Mouse (Mus musculus) liver, embryonic 15.5 days (tissue): ENCODE results near the gene Malrd1. TPM values are rescaled to one million over a fixed set of nuclear protein-coding genes. Genes with fewer than 3 reads are reported as not detected.

Experiments used
- ATAC-seq: fragments of 200-750 bp; cut with Nextera tagmentation; 2 replicates; pipeline ENCODE4 v1.8.0; 2017; ENCODE audit warnings: moderate number of reproducible peaks, mild to moderate bottlenecking, moderate library complexity; ENCODE audit not compliant: insufficient read depth
- H3K27ac ChIP-seq: fragments of 300-500 bp; sonication (generic); replicated peaks from 2 replicates; pipeline ENCODE4 v1.5.1; 2015; ENCODE audit warnings: mild to moderate bottlenecking, inconsistent platforms
- H3K27me3 ChIP-seq: fragments of 300-500 bp; sonication (generic); 2 replicates; pipeline ENCODE4 v1.6.1; 2015; ENCODE audit warnings: mild to moderate bottlenecking, inconsistent platforms
- H3K36me3 ChIP-seq: fragments of 300-500 bp; sonication (generic); replicated peaks from 2 replicates; pipeline ENCODE4 v1.6.1; 2015; ENCODE audit warnings: moderate library complexity, mild to moderate bottlenecking, inconsistent platforms
- H3K4me1 ChIP-seq: fragments of 300-500 bp; sonication (generic); replicated peaks from 2 replicates; pipeline ENCODE4 v1.6.1; 2015; ENCODE audit warnings: inconsistent platforms
- H3K4me2 ChIP-seq: fragments of 300-500 bp; sonication (generic); 2 replicates; pipeline ENCODE4 v1.6.1; 2015; ENCODE audit warnings: moderate library complexity, mild to moderate bottlenecking, inconsistent platforms
- H3K4me3 ChIP-seq: fragments of 300-500 bp; sonication (generic); replicated peaks from 2 replicates; pipeline ENCODE4 v1.5.1; 2015; ENCODE audit warnings: mild to moderate bottlenecking, inconsistent platforms
- H3K9ac ChIP-seq: fragments of 300-500 bp; sonication (generic); 2 replicates; pipeline ENCODE4 v1.6.1; 2015; ENCODE audit warnings: moderate library complexity, mild to moderate bottlenecking, inconsistent platforms
- H3K9me3 ChIP-seq: fragments of 300-500 bp; sonication (generic); replicated peaks from 2 replicates; pipeline ENCODE4 v1.6.1; 2016; ENCODE audit warnings: inconsistent platforms
- WGBS: fragments of 180-500 bp; shearing (Covaris S2); methylation state at CpG from one replicate; pipeline ENCODE4 v1.1.7; 2015; ENCODE audit warnings: mixed read lengths; ENCODE audit not compliant: insufficient replicate concordance; 5-methylcytosine and 5-hydroxymethylcytosine counted together
- polyA plus RNA-seq: library from polyadenylated mRNA; unstranded; fragments of >200 nt; fragmentation: Nextera tagmentation; extraction: Ambion mirVana; gene quantifications from 2 replicates; pipeline ENCODE4 v1.2.1, GENCODE M21; 2015

The Malrd1 gene
- polyA plus RNA-seq, 1 experiment from 2014 or later, result not detected

- no peak for ATAC-seq
- WGBS, result 50% methylated on average over 2 of the region's 2 CpGs
Observed at GRCm38 (mm10) chr2:16210016-16210415, 683.7 kb downstream of the Malrd1 start.

GRCm38 (mm10) chr2:16212752-16213151, 686.5 kb downstream of the Malrd1 start:
- Histone ChIP-seq H3K4me1 (no peaks in the 10 kb centered on the region), H3K27ac (no peak overlapping the region), H3K4me3 (no peak overlapping the region), H3K9me3 (no peaks in the 10 kb centered on the region), H3K36me3 (no peaks in the 10 kb centered on the region), H3K27me3 (no peaks in the 10 kb centered on the region), H3K4me2 (no peak overlapping the region), H3K9ac (no peak overlapping the region)
- ATAC-seq, result no peak

More at GRCm38 (mm10) chr2:16210016-16210415, 683.7 kb downstream of the Malrd1 start:
- H3K4me3 ChIP-seq, result no peak overlapping the region
- H3K27me3 ChIP-seq, result no peaks in the 10 kb centered on the region
- no peaks in the 10 kb centered on the region for H3K9me3 ChIP-seq
- H3K4me2 ChIP-seq, result no peak overlapping the region
- no peaks in the 10 kb centered on the region for H3K4me1 ChIP-seq
- H3K9ac ChIP-seq, result no peak overlapping the region
- no peak overlapping the region for H3K27ac ChIP-seq
- no peaks in the 10 kb centered on the region for H3K36me3 ChIP-seq

GRCm38 (mm10) chr2:16214111-16214510, 687.8 kb downstream of the Malrd1 start:
- H3K9ac ChIP-seq, result no peak overlapping the region
- ATAC-seq, result no peak
- H3K4me1 ChIP-seq, result no peaks in the 10 kb centered on the region
- H3K4me2 ChIP-seq, result no peak overlapping the region
- no peak overlapping the region for H3K27ac ChIP-seq
- H3K9me3 ChIP-seq, result no peaks in the 10 kb centered on the region
- no peak overlapping the region for H3K4me3 ChIP-seq
- no peaks in the 10 kb centered on the region for H3K27me3 ChIP-seq
- no peaks in the 10 kb centered on the region for H3K36me3 ChIP-seq
- 62% methylated on average over 3 of the region's 3 CpGs for WGBS

- no peak overlapping the region for H3K4me3 ChIP-seq
- H3K9ac ChIP-seq, result no peak overlapping the region
- no peak overlapping the region for H3K27ac ChIP-seq
- 57% methylated on average over 1 of the region's 1 CpGs for WGBS
- H3K4me1 ChIP-seq, result no peaks in the 10 kb centered on the region
- no peaks in the 10 kb centered on the region for H3K27me3 ChIP-seq
- no peak for ATAC-seq
- H3K36me3 ChIP-seq, result no peaks in the 10 kb centered on the region
- H3K4me2 ChIP-seq, result no peak overlapping the region
- no peaks in the 10 kb centered on the region for H3K9me3 ChIP-seq
Observed at GRCm38 (mm10) chr2:16228187-16228832, 702.0 kb downstream of the Malrd1 start.

- no peaks in the 10 kb centered on the region for H3K4me1 ChIP-seq
- no peak for ATAC-seq
- no peak overlapping the region for H3K9ac ChIP-seq
- H3K36me3 ChIP-seq, result no peaks in the 10 kb centered on the region
- H3K27ac ChIP-seq, result no peak overlapping the region
- no peak overlapping the region for H3K4me2 ChIP-seq
- H3K27me3 ChIP-seq, result no peaks in the 10 kb centered on the region
- no peak overlapping the region for H3K4me3 ChIP-seq
- no peaks in the 10 kb centered on the region for H3K9me3 ChIP-seq
- 74% methylated on average over 1 of the region's 1 CpGs for WGBS
Observed at GRCm38 (mm10) chr2:16240861-16241260, 714.6 kb downstream of the Malrd1 start.

- Histone ChIP-seq H3K36me3 (no peaks in the 10 kb centered on the region), H3K9ac (no peak overlapping the region), H3K27me3 (no peaks in the 10 kb centered on the region), H3K4me2 (no peak overlapping the region), H3K27ac (no peak overlapping the region), H3K4me1 (no peaks in the 10 kb centered on the region), H3K9me3 (no peaks in the 10 kb centered on the region), H3K4me3 (no peak overlapping the region)
- 61% methylated on average over 2 of the region's 2 CpGs for WGBS
- no peak for ATAC-seq
Observed at GRCm38 (mm10) chr2:16243097-16243496, 716.8 kb downstream of the Malrd1 start.

GRCm38 (mm10) chr2:16248861-16249260, 722.6 kb downstream of the Malrd1 start:
- H3K4me3 ChIP-seq, result no peak overlapping the region
- no peak overlapping the region for H3K27ac ChIP-seq
- WGBS, result 36% methylated on average over 3 of the region's 3 CpGs
- ATAC-seq, result no peak
- no peaks in the 10 kb centered on the region for H3K4me1 ChIP-seq
- no peaks in the 10 kb centered on the region for H3K27me3 ChIP-seq
- no peaks in the 10 kb centered on the region for H3K36me3 ChIP-seq
- H3K9me3 ChIP-seq, result no peaks in the 10 kb centered on the region
- H3K9ac ChIP-seq, result no peak overlapping the region
- H3K4me2 ChIP-seq, result no peak overlapping the region

- H3K9ac ChIP-seq, result no peak overlapping the region
- H3K4me1 ChIP-seq, result no peaks in the 10 kb centered on the region
- H3K4me2 ChIP-seq, result no peak overlapping the region
- ATAC-seq, result no peak
- H3K36me3 ChIP-seq, result no peaks in the 10 kb centered on the region
- WGBS, result 40% methylated on average over 1 of the region's 1 CpGs
- H3K27me3 ChIP-seq, result no peaks in the 10 kb centered on the region
- no peak overlapping the region for H3K4me3 ChIP-seq
- H3K27ac ChIP-seq, result no peak overlapping the region
- H3K9me3 ChIP-seq, result no peaks in the 10 kb centered on the region
Observed at GRCm38 (mm10) chr2:16252274-16252673, 726.0 kb downstream of the Malrd1 start.
